Mouse (Mus musculus) embryonic facial prominence, embryonic 13.5 days (tissue): ENCODE data around the gene Gpatch8. TPM values are rescaled to one million over a fixed set of nuclear protein-coding genes. Genes with fewer than 3 reads are reported as not detected.
A peak's percentile ranks its signal among the peaks of the same experiment; 100 is the strongest.
"Not testable (repeated sequence)": the region's sequence is repeated elsewhere in the genome, so short reads cannot be mapped to it uniquely, and the experiment has no call there.

ENCODE experiments used
- ATAC-seq: fragments of 200-750 bp; cut with Nextera tagmentation; 2 replicates; pipeline ENCODE4 v1.8.0; 2017; ENCODE audit warnings: low read depth; ENCODE audit not compliant: insufficient number of reproducible peaks, insufficient read depth, low FRiP score, low TSS enrichment
- H3K27ac ChIP-seq: fragments of 300-500 bp; sonication (generic); 2 replicates; pipeline ENCODE4 v1.5.1; 2015; ENCODE audit warnings: moderate library complexity, mild to moderate bottlenecking, inconsistent platforms
- H3K27me3 ChIP-seq: fragments of 300-500 bp; sonication (generic); 2 replicates; pipeline ENCODE4 v1.6.1; 2015; ENCODE audit warnings: mild to moderate bottlenecking, inconsistent platforms
- H3K36me3 ChIP-seq: fragments of 300-500 bp; sonication (generic); 2 replicates; pipeline ENCODE4 v1.6.1; 2015; ENCODE audit warnings: mild to moderate bottlenecking, inconsistent platforms
- H3K4me1 ChIP-seq: fragments of 300-500 bp; sonication (generic); 2 replicates; pipeline ENCODE4 v1.6.1; 2015; ENCODE audit warnings: inconsistent platforms
- H3K4me2 ChIP-seq: fragments of 300-500 bp; sonication (generic); 2 replicates; pipeline ENCODE4 v1.6.1; 2015; ENCODE audit warnings: moderate library complexity, mild to moderate bottlenecking, inconsistent platforms
- H3K4me3 ChIP-seq: fragments of 300-500 bp; sonication (generic); 2 replicates; pipeline ENCODE4 v1.5.1; 2015; ENCODE audit warnings: mild to moderate bottlenecking, inconsistent platforms
- H3K9ac ChIP-seq: fragments of 300-500 bp; sonication (generic); 2 replicates; pipeline ENCODE4 v1.6.1; 2015; ENCODE audit warnings: mild to moderate bottlenecking, inconsistent platforms
- H3K9me3 ChIP-seq: fragments of 300-500 bp; sonication (generic); 2 replicates; pipeline ENCODE4 v1.6.1; 2016; ENCODE audit warnings: inconsistent platforms
- whole genome bisulfite sequencing: fragments of 180-500 bp; shearing (Covaris S2); methylation state at CpG from one replicate; pipeline ENCODE4 v1.1.7; 2015; ENCODE audit warnings: mixed read lengths; 5-methylcytosine and 5-hydroxymethylcytosine counted together
- polyA plus RNA-seq: library from polyadenylated mRNA; unstranded; fragments of >200 nt; fragmentation: Nextera tagmentation; extraction: Ambion mirVana; gene quantifications from 2 replicates; pipeline ENCODE4 v1.2.1, GENCODE M21; 2015

Gpatch8 gene
- polyA plus RNA-seq, 1 experiment from 2014 or later, result 84.0 TPM

GRCm38 (mm10) chr11:102567723-102568122, 11.5 kb upstream of the Gpatch8 start:
- H3K9ac ChIP-seq, result no peak overlapping the region
- H3K9me3 ChIP-seq, result no peaks in the 10 kb centered on the region
- WGBS, result 94% methylated on average over 15 of the region's 15 CpGs
- no peak for ATAC-seq
- H3K4me3 ChIP-seq, result no peak overlapping the region
- H3K4me1 ChIP-seq, result no peaks in the 10 kb centered on the region
- H3K27me3 ChIP-seq, result no peaks in the 10 kb centered on the region
- H3K27ac ChIP-seq, result no peak overlapping the region
- H3K36me3 ChIP-seq, result no peaks in the 10 kb centered on the region
- no peak overlapping the region for H3K4me2 ChIP-seq

DNA sequence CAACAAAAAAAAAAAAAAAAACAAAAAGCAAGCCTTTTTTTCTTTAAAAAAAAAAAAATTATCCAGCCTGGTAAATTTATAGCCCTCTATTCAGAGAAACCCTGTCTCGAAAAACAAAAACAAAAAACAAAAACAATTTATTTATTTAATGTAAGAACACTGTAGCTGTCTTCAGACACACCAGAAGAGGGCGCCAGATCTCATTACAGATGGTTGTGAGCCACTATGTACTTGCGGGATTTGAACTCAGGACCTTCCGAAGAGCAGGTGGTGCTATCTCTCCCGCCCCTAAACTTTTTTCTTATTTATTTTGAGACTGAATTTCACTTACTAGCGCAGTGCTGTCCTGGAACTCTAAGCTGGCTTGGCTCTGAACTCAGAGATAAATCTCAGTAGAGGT, 11.0 kb upstream of the Gpatch8 start:
- H3K4me3 ChIP-seq, result no peak overlapping the region
- H3K27ac ChIP-seq, result no peak overlapping the region
- H3K27me3 ChIP-seq, result no peaks in the 10 kb centered on the region
- no peaks in the 10 kb centered on the region for H3K9me3 ChIP-seq
- H3K4me1 ChIP-seq, result no peaks in the 10 kb centered on the region
- H3K4me2 ChIP-seq, result no peak overlapping the region
- H3K36me3 ChIP-seq, result no peaks in the 10 kb centered on the region
- no peak for ATAC-seq
- WGBS, result 87% methylated on average over 6 of the region's 6 CpGs
- H3K9ac ChIP-seq, result no peak overlapping the region

DNA sequence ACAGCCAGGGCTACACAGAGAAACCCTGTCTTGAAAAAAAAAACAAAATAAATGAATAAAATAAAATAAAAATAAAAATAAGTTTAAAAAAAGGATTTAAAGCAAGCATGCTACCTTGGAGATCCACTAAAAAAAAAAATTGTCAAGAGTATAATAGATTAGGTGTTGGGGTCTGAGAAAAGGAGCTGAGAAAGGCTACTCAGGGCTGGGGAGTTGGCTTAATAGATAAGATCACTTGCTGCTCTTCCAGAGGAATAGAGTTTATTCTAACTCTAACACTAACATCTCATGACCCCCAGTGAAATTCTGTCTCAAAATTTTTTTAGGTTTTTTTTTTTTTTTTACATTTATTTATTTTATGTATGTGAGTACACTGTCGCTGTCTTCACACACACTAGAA, 10.1 kb upstream of the Gpatch8 start:
- Histone ChIP-seq H3K9me3 (no peaks in the 10 kb centered on the region), H3K36me3 (no peaks in the 10 kb centered on the region), H3K27ac (no peak overlapping the region), H3K27me3 (no peaks in the 10 kb centered on the region), H3K4me2 (no peak overlapping the region), H3K4me3 (no peak overlapping the region), H3K4me1 (no peaks in the 10 kb centered on the region), H3K9ac (no peak overlapping the region)
- 91% methylated on average over 1 of the region's 1 CpGs for WGBS
- no peak for ATAC-seq

GRCm38 (mm10) chr11:102565741-102566140, 9.5 kb upstream of the Gpatch8 start:
- H3K9me3 ChIP-seq, result no peaks in the 10 kb centered on the region
- H3K27me3 ChIP-seq, result no peaks in the 10 kb centered on the region
- H3K4me3 ChIP-seq, result no peak overlapping the region
- no peaks in the 10 kb centered on the region for H3K4me1 ChIP-seq
- no peak overlapping the region; the same call in 1 of the 2 replicates for H3K9ac ChIP-seq
- no peak overlapping the region for H3K4me2 ChIP-seq
- ATAC-seq, result no peak
- H3K27ac ChIP-seq, result no peak overlapping the region
- H3K36me3 ChIP-seq, result no peaks in the 10 kb centered on the region

DNA sequence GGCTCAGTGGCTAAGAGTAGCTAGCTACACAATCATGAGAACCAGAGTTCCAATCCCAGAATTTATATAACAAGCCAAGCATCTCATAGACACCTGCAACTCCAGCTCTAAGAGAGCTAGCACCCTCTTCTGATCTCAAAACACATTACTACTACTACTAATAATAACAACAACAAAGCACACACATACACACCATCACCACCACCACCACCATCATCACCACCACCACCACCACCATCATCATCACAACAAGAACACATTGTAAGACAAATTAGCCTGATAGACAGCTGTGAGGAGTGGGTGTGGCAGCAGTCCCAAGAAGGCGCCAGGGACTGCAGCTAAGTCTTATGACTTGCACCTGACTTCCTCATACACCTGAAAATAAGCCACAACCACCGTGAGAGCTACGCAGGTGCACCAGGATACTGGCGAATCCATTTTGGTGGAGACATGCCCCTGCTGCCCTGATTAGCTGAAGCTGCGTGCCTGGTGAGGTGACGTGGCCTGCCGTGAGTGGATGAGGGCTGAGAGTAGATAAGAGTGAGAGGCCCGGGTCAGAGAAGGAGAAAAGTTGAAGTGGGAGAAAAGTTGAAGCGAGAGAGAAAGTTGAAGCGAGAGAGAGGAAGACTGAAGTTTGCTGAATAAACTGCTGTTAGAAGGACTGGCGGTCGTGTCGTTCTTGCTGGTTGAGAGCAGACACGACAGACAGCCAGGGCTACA, 8.9 kb upstream of the Gpatch8 start:
- ATAC-seq, H3K4me1 ChIP-seq, H3K36me3 ChIP-seq: not testable (repeated sequence)

DNA sequence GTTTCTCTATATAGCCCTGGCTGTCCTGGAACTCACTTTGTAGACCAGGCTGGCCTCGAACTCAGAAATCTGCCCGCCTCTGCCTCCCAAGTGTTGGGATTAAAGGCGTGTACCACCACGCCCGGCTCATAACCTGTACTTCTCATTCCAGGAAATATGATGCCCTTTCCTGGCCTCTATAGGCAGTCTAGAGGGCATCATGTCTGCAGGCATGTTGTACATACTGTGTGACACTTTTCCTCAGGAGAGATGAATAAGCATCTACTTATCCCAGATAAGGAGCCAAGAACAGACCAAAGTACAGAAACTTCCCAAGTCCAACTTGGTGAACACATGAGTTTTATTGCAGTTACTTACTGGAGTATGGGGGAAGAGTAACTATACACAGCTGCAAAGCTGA, 2.5 kb upstream of the Gpatch8 start:
- H3K4me1 ChIP-seq, result peaks cover 16% of the 10 kb centered on the region
- no peaks in the 10 kb centered on the region for H3K27me3 ChIP-seq
- no peak for ATAC-seq
- no peak overlapping the region for H3K4me3 ChIP-seq
- no peaks in the 10 kb centered on the region for H3K9me3 ChIP-seq
- H3K9ac ChIP-seq, result no peak overlapping the region
- 88% methylated on average over 5 of the region's 5 CpGs for WGBS
- no peaks in the 10 kb centered on the region for H3K36me3 ChIP-seq
- H3K4me2 ChIP-seq, result no peak overlapping the region
- no peak overlapping the region for H3K27ac ChIP-seq

More for the DNA sequence above, 8.9 kb upstream of the Gpatch8 start:
- H3K4me2 ChIP-seq, H3K27me3 ChIP-seq, H3K9ac ChIP-seq, H3K27ac ChIP-seq, H3K4me3 ChIP-seq, H3K9me3 ChIP-seq: not testable (repeated sequence)
- WGBS, result 86% methylated on average over 14 of the region's 14 CpGs

DNA sequence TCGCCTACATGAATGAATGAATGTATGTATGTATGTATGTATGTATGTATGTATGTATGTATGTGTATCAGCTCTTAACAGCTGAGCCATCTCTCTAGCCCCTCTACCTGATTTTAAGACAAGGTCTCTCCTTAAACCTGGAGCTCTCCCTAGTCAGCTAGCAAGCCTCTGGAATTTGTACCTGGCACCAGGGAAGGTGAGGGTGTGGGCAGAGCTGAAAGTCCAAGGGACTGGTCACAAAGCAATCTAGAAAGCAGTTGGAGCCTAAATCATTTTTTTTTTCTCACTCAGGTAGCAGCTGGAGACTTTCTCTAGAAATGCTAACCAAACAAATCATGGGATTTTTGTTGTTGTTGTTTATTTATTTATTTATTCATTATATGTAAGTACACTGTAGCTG, 1.2 kb upstream of the Gpatch8 start:
- WGBS, result 94% methylated on average over 1 of the region's 1 CpGs
- Histone ChIP-seq H3K27me3 (no peaks in the 10 kb centered on the region), H3K27ac (no peak overlapping the region), H3K4me1 (peaks cover 20% of the 10 kb centered on the region), H3K4me3 (no peak overlapping the region), H3K9me3 (no peaks in the 10 kb centered on the region), H3K9ac (no peak overlapping the region), H3K36me3 (no peaks in the 10 kb centered on the region), H3K4me2 (no peak overlapping the region)
- no peak for ATAC-seq

GRCm38 (mm10) chr11:102556716-102557074, 503 bp upstream of the Gpatch8 start:
- Histone ChIP-seq H3K9ac (no peak overlapping the region), H3K27me3 (no peaks in the 10 kb centered on the region), H3K9me3 (no peaks in the 10 kb centered on the region), H3K27ac (peak overlapping the region; percentile 94; the same call in 1 of the 2 replicates), H3K4me3 (peak overlapping the region; percentile 100), H3K4me2 (peak overlapping the region; percentile 64), H3K36me3 (peaks cover 1% of the 10 kb centered on the region; the same call in 1 of the 2 replicates), H3K4me1 (peaks cover 24% of the 10 kb centered on the region)
- WGBS, result 15% methylated on average over 3 of the region's 3 CpGs
- ATAC-seq, result no peak

DNA sequence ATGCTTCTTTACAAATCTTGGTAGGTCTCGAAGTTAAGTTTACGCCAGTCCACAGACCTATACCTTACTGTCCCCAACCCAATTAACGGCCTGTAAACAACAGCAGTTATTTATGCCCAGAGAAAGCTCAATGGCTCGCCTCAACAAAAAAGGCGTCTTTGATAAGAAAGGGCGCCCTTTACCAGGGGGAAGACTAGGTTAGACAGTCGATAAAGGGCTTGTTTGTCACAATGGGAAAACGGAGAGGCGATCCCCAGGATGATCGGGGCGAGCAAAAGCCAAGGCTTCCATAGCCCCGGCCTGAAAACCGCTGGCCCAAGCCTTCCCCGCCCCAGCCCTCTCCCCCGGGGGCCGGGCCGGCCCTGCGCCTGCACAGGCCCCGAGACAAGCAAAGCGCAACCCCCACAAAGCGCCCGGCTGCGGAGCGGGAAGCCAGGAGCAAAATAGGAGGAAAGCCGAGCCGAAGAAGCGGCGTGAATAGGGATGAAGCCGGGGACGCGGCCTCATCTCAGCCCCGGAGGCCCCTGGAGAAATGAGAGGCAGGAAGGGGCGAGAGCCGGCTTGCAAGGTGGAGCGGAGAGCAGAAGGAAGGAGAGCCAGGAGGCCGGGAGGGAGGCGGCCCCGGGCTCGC, 677 bp downstream of the Gpatch8 start:
- Histone ChIP-seq H3K4me2 (peak overlapping the region; percentile 64), H3K27me3 (no peaks in the 10 kb centered on the region), H3K9me3 (no peaks in the 10 kb centered on the region), H3K36me3 (peaks cover 9% of the 10 kb centered on the region; the same call in 1 of the 2 replicates), H3K4me1 (peaks cover 30% of the 10 kb centered on the region), H3K27ac (peak overlapping the region; percentile 94), H3K4me3 (peak overlapping the region; percentile 100), H3K9ac (peak overlapping the region; percentile 99)
- WGBS, result under 1% methylated on average over 39 of the region's 39 CpGs
- no peak; the same call in 1 of the 2 replicates for ATAC-seq

- no peak for ATAC-seq
- Histone ChIP-seq H3K36me3 (peaks cover 12% of the 10 kb centered on the region), H3K9me3 (no peaks in the 10 kb centered on the region), H3K4me2 (no peak overlapping the region), H3K27ac (no peak overlapping the region), H3K4me1 (peaks cover 35% of the 10 kb centered on the region), H3K9ac (no peak overlapping the region), H3K27me3 (no peaks in the 10 kb centered on the region), H3K4me3 (no peak overlapping the region)
- 92% methylated on average over 3 of the region's 3 CpGs for WGBS
Observed at GRCm38 (mm10) chr11:102552051-102552450, 4.1 kb downstream of the Gpatch8 start.

DNA sequence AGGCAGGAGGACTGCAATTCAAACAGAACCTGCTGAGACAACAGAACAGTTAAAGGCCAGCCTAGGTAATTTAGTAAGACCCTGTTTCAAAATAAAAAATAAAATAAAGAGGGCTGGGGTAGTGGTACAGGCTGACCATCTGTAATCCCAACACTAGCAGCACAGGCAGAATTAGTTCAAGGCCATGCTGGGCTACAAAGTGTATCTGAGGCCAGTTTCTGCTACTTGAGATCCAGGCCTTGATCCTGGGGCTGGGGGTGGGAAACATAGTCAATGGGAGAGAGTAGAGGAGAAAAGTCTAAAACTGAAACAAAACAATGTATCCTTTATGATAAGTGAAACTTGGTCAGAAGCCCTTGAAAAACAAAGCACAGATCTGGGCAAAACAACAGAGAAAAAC, 5.0 kb downstream of the Gpatch8 start:
- no peak for ATAC-seq
- Histone ChIP-seq H3K4me1 (peaks cover 32% of the 10 kb centered on the region), H3K27ac (no peak overlapping the region), H3K9ac (0 out of 2 replicates have a peak overlapping the region, but pooled peaks have one; percentile 3), H3K4me3 (no peak overlapping the region), H3K9me3 (no peaks in the 10 kb centered on the region), H3K36me3 (peaks cover 12% of the 10 kb centered on the region), H3K27me3 (no peaks in the 10 kb centered on the region), H3K4me2 (no peak overlapping the region)

DNA sequence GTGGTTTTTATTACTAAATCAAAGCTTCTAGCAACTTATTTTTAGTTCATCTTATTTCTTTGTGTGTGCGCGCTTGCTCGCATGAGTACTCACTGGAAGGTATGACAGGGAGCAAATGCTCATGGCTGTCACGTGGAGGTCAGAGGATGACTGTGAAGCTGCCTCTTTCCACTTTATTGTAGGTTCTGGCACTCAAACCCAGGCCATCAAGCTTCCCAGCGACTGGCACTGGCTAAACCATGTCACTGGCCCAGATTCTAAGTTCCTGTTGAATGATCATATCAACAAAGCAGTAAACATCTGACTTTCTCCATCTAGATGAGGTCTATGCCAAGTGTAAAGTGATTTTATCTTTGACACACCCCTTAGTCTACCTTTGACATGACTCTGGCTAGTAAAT, 14.7 kb downstream of the Gpatch8 start:
- H3K4me3 ChIP-seq, result no peak overlapping the region
- ATAC-seq, result no peak
- H3K4me1 ChIP-seq, result peaks cover 14% of the 10 kb centered on the region
- H3K27ac ChIP-seq, result no peak overlapping the region
- H3K4me2 ChIP-seq, result no peak overlapping the region
- no peaks in the 10 kb centered on the region for H3K27me3 ChIP-seq
- H3K36me3 ChIP-seq, result peaks cover 16% of the 10 kb centered on the region
- 92% methylated on average over 5 of the region's 5 CpGs for WGBS
- H3K9ac ChIP-seq, result no peak overlapping the region
- H3K9me3 ChIP-seq, result no peaks in the 10 kb centered on the region
